Mouse (Mus musculus): ENCODE measurements around the gene Wasf3. TPM values are rescaled to one million over a fixed set of nuclear protein-coding genes. Genes with fewer than 3 reads are reported as not detected.

Gene Wasf3
- total and polyA plus RNA-seq, 3 experiments, result 0.31 to 0.74 (median 0.34) TPM

GRCm38 (mm10) chr5:146424711-146425326 is 40.0 kb downstream of the Wasf3 start:
- Histone ChIP-seq H3K79me2 (replicated peaks; ENCODE audit: control insufficient read depth, insufficient read depth, low read length) (no peaks in the 10 kb centered on the region), H3K27me3 (ENCODE audit: control insufficient read depth, insufficient read depth, low read length) (no peaks in the 10 kb centered on the region; the same call in 1 of the 2 replicates), H3K27ac (no peak overlapping the region), H3K4me3 (no peak overlapping the region), H3K4me1 (ENCODE audit: control insufficient read depth, insufficient read depth, low read length) (peaks cover 3% of the 10 kb centered on the region; the same call in 1 of the 2 replicates), H3K36me3 (ENCODE audit: control insufficient read depth, insufficient read depth, low read length) (no peaks in the 10 kb centered on the region), H3K9ac (ENCODE audit: low read depth, low read length) (no peak overlapping the region)
- DNase-seq, result peak; percentile 50 to 55
- 30% methylated on average over 8 of the region's 8 CpGs for WGBS
- intact Hi-C loops (cut with DNase I), result no loop called here
- TF ChIP-seq POLR2A (IDR thresholded peaks at IDR 0.05; ENCODE audit: insufficient read depth, low read depth, low read length) (no peak), EP300 (IDR thresholded peaks at IDR 0.05; ENCODE audit: insufficient read depth, low read depth, low read length) (no peak), CTCF (IDR thresholded peaks at IDR 0.05) (no peak)

- H3K27ac ChIP-seq, result no peak overlapping the region
- H3K9ac ChIP-seq (ENCODE audit: low read depth, low read length), result no peak overlapping the region
- peaks cover 3% of the 10 kb centered on the region; the same call in 1 of the 2 replicates for H3K4me1 ChIP-seq (ENCODE audit: control insufficient read depth, insufficient read depth, low read length)
- TF ChIP-seq POLR2A (IDR thresholded peaks at IDR 0.05; ENCODE audit: insufficient read depth, low read depth, low read length), result no peak
- no peak for TF ChIP-seq CTCF (IDR thresholded peaks at IDR 0.05)
- TF ChIP-seq EP300 (IDR thresholded peaks at IDR 0.05; ENCODE audit: insufficient read depth, low read depth, low read length), result no peak
- WGBS, result 85% methylated on average over 4 of the region's 4 CpGs
- intact Hi-C loops (cut with DNase I), result no loop called here
- H3K27me3 ChIP-seq (ENCODE audit: control insufficient read depth, insufficient read depth, low read length), result no peaks in the 10 kb centered on the region; the same call in 1 of the 2 replicates
- H3K4me3 ChIP-seq, result no peak overlapping the region
- no peaks in the 10 kb centered on the region for H3K36me3 ChIP-seq (ENCODE audit: control insufficient read depth, insufficient read depth, low read length)
- no peaks in the 10 kb centered on the region for H3K79me2 ChIP-seq (replicated peaks; ENCODE audit: control insufficient read depth, insufficient read depth, low read length)
- peak in 1 of 2 experiments; percentile 12 for DNase-seq
Observed at GRCm38 (mm10) chr5:146425656-146426055, 40.9 kb downstream of the Wasf3 start.

DNA sequence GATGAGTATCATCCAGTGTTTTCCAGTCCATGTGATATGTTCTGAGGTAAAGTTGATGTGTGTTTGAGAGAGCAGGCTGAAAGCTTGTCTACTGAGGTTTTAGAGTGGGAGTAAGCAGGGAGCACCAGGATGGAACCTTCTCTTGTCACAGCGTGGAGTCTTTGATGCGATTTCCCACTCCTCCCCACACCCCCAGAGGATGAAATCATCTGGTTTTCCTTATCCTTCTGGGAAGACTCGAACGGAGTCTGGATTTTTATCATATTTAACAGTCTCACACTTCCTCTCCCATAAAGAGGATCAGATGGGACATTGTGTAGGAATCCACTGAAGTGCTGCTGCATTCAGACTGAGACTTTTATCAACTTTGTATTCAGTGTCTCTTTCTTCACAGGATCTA is 43.3 kb downstream of the Wasf3 start:
- H3K27ac ChIP-seq, result no peak overlapping the region
- no peak for DNase-seq
- no peak overlapping the region for H3K9ac ChIP-seq (ENCODE audit: low read depth, low read length)
- H3K4me3 ChIP-seq, result no peak overlapping the region
- H3K4me1 ChIP-seq (ENCODE audit: control insufficient read depth, insufficient read depth, low read length), result peaks cover 3% of the 10 kb centered on the region; the same call in 1 of the 2 replicates
- no peaks in the 10 kb centered on the region for H3K36me3 ChIP-seq (ENCODE audit: control insufficient read depth, insufficient read depth, low read length)
- no peaks in the 10 kb centered on the region for H3K79me2 ChIP-seq (replicated peaks; ENCODE audit: control insufficient read depth, insufficient read depth, low read length)
- H3K27me3 ChIP-seq (ENCODE audit: control insufficient read depth, insufficient read depth, low read length), result no peaks in the 10 kb centered on the region
- intact Hi-C loops (cut with DNase I), result no loop called here
- WGBS, result 40% methylated on average over 4 of the region's 4 CpGs
- TF ChIP-seq CTCF (IDR thresholded peaks at IDR 0.05) (no peak), POLR2A (IDR thresholded peaks at IDR 0.05; ENCODE audit: insufficient read depth, low read depth, low read length) (no peak), EP300 (IDR thresholded peaks at IDR 0.05; ENCODE audit: insufficient read depth, low read depth, low read length) (no peak)

GRCm38 (mm10) chr5:146431821-146432220 is 47.0 kb downstream of the Wasf3 start:
- Histone ChIP-seq H3K27ac (no peak overlapping the region), H3K27me3 (ENCODE audit: control insufficient read depth, insufficient read depth, low read length) (no peaks in the 10 kb centered on the region), H3K9ac (ENCODE audit: low read depth, low read length) (no peak overlapping the region), H3K4me1 (ENCODE audit: control insufficient read depth, insufficient read depth, low read length) (no peaks in the 10 kb centered on the region), H3K36me3 (ENCODE audit: control insufficient read depth, insufficient read depth, low read length) (no peaks in the 10 kb centered on the region), H3K79me2 (replicated peaks; ENCODE audit: control insufficient read depth, insufficient read depth, low read length) (no peaks in the 10 kb centered on the region), H3K4me3 (no peak overlapping the region)
- TF ChIP-seq CTCF (IDR thresholded peaks at IDR 0.05), result no peak
- no peak for TF ChIP-seq EP300 (IDR thresholded peaks at IDR 0.05; ENCODE audit: insufficient read depth, low read depth, low read length)
- TF ChIP-seq POLR2A (IDR thresholded peaks at IDR 0.05; ENCODE audit: insufficient read depth, low read depth, low read length), result no peak
- intact Hi-C loops (cut with DNase I), result no loop called here
- WGBS, result 71% methylated on average over 3 of the region's 3 CpGs
- DNase-seq, result no peak

DNA sequence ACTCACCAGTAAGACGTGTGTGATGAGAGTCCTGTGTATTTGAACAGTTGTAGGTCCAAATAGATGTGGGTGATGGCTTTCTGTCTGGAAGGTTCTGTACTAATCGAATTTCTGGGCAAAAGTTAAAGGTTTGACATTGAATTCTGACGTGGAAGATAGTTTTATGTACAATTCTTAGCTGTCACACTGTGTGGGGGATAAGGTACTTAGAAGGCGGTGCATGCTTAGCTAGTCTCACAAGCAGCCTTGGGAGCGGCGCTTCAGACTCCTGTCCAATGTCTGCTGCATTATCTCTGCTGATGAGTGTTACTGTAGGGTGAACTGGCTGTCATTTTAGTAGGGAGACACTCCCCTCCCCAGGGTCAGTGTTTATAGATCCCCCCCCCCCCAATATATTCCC is 47.7 kb downstream of the Wasf3 start:
- Histone ChIP-seq H3K27ac (no peak overlapping the region), H3K9ac (ENCODE audit: low read depth, low read length) (no peak overlapping the region), H3K36me3 (ENCODE audit: control insufficient read depth, insufficient read depth, low read length) (no peaks in the 10 kb centered on the region), H3K79me2 (replicated peaks; ENCODE audit: control insufficient read depth, insufficient read depth, low read length) (no peaks in the 10 kb centered on the region), H3K27me3 (ENCODE audit: control insufficient read depth, insufficient read depth, low read length) (no peaks in the 10 kb centered on the region), H3K4me1 (ENCODE audit: control insufficient read depth, insufficient read depth, low read length) (no peaks in the 10 kb centered on the region), H3K4me3 (no peak overlapping the region)
- WGBS, result 65% methylated on average over 6 of the region's 6 CpGs
- intact Hi-C loops (cut with DNase I), result no loop called here
- TF ChIP-seq EP300 (IDR thresholded peaks at IDR 0.05; ENCODE audit: insufficient read depth, low read depth, low read length), result no peak
- no peak for TF ChIP-seq CTCF (IDR thresholded peaks at IDR 0.05)
- no peak for TF ChIP-seq POLR2A (IDR thresholded peaks at IDR 0.05; ENCODE audit: insufficient read depth, low read depth, low read length)
- DNase-seq, result no peak

DNA sequence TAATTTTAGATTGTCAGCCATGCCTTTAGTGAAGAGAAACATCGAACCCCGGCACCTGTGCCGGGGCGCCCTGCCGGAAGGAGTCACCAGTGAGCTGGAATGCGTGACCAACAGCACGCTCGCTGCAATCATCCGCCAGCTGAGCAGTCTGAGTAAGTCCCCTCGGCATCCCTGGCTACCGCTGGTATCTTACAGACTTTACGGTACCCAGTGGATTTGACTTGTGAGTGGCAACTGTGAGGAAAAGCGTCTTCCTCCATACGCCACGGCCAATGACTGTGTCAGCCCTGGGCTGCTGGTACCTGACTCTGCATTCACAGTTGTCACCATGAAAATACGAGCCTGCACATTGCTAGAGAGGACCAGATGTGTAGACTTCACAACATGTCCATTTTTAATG is 50.5 kb downstream of the Wasf3 start:
- Histone ChIP-seq H3K27ac (no peak overlapping the region), H3K36me3 (ENCODE audit: control insufficient read depth, insufficient read depth, low read length) (no peaks in the 10 kb centered on the region), H3K4me1 (ENCODE audit: control insufficient read depth, insufficient read depth, low read length) (no peaks in the 10 kb centered on the region), H3K9ac (ENCODE audit: low read depth, low read length) (no peak overlapping the region), H3K4me3 (no peak overlapping the region), H3K27me3 (ENCODE audit: control insufficient read depth, insufficient read depth, low read length) (no peaks in the 10 kb centered on the region), H3K79me2 (replicated peaks; ENCODE audit: control insufficient read depth, insufficient read depth, low read length) (no peaks in the 10 kb centered on the region)
- intact Hi-C loops (cut with DNase I), result no loop called here
- WGBS, result 90% methylated on average over 16 of the region's 16 CpGs
- TF ChIP-seq POLR2A (IDR thresholded peaks at IDR 0.05; ENCODE audit: insufficient read depth, low read depth, low read length) (no peak), CTCF (IDR thresholded peaks at IDR 0.05) (no peak), EP300 (IDR thresholded peaks at IDR 0.05; ENCODE audit: insufficient read depth, low read depth, low read length) (no peak)
- DNase-seq, result no peak

Measured in heart, adult 2 months (tissue).